Mouse (Mus musculus) embryonic facial prominence, embryonic 10.5 days (tissue): ENCODE measurements at regions not wholly inside any gene's neighbourhood (a gene's known extent, or its start where the extent isn't known, plus 50 kb on each side); places are given as distances from the start of the nearest gene placed in this dataset.

ENCODE experiments used
- DNase-seq: peaks from one replicate; pipeline ENCODE4 v3.0.0-alpha.2; 2017; ENCODE audit warnings: low spot score
- H3K27ac ChIP-seq: fragments of 300-500 bp; sonication (generic); replicated peaks from 2 replicates; pipeline ENCODE4 v1.5.1; 2016; ENCODE audit warnings: mild to moderate bottlenecking
- H3K27me3 ChIP-seq: fragments of 300-500 bp; sonication (generic); replicated peaks from 2 replicates; pipeline ENCODE4 v1.6.1; 2016; ENCODE audit warnings: low read depth, mild to moderate bottlenecking; ENCODE audit not compliant: poor library complexity, severe bottlenecking
- H3K36me3 ChIP-seq: fragments of 300-500 bp; sonication (generic); replicated peaks from 2 replicates; pipeline ENCODE4 v1.6.1; 2016; ENCODE audit warnings: mild to moderate bottlenecking, moderate library complexity
- H3K4me1 ChIP-seq: fragments of 300-500 bp; sonication (generic); 2 replicates; pipeline ENCODE4 v1.6.1; 2016
- H3K4me3 ChIP-seq: fragments of 300-500 bp; sonication (generic); 2 replicates; pipeline ENCODE4 v1.5.1; 2016; ENCODE audit warnings: mild to moderate bottlenecking, moderate library complexity
- H3K9me3 ChIP-seq: fragments of 300-500 bp; sonication (generic); 2 replicates; pipeline ENCODE4 v1.6.1; 2016; ENCODE audit warnings: mild to moderate bottlenecking
- WGBS: fragments of 180-500 bp; shearing (Covaris S2); methylation state at CpG from one replicate; pipeline ENCODE4 v1.1.7; 2016; 5-methylcytosine and 5-hydroxymethylcytosine counted together

GRCm38 (mm10) chr2:173334856-173335595 is 58.7 kb upstream of the Pmepa1 start:
- Histone ChIP-seq H3K27me3 (peaks cover 81% of the 10 kb centered on the region), H3K36me3 (no peaks in the 10 kb centered on the region), H3K4me1 (peaks cover 60% of the 10 kb centered on the region), H3K4me3 (no peak overlapping the region), H3K27ac (0 out of 2 replicates have a peak overlapping the region, but pooled peaks have one; percentile 75), H3K9me3 (no peaks in the 10 kb centered on the region)
- no peak for DNase-seq
- WGBS: 15% methylated on average over 15 of the region's 15 CpGs

- Histone ChIP-seq H3K9me3 (no peaks in the 10 kb centered on the region), H3K4me3 (no peak overlapping the region), H3K4me1 (peaks cover 63% of the 10 kb centered on the region), H3K36me3 (no peaks in the 10 kb centered on the region), H3K27me3 (peaks cover 84% of the 10 kb centered on the region), H3K27ac (peak overlapping the region; percentile 75)
- WGBS: 26% methylated on average over 10 of the region's 10 CpGs
- peak; percentile 43 for DNase-seq
Observed at GRCm38 (mm10) chr2:173335859-173336258, 59.5 kb upstream of the Pmepa1 start.

GRCm38 (mm10) chr2:173337666-173338065 is 61.3 kb upstream of the Pmepa1 start:
- no peaks in the 10 kb centered on the region for H3K36me3 ChIP-seq
- peaks cover 90% of the 10 kb centered on the region for H3K27me3 ChIP-seq
- 87% methylated on average over 5 of the region's 5 CpGs for WGBS
- no peak for DNase-seq
- H3K9me3 ChIP-seq: no peaks in the 10 kb centered on the region
- no peak overlapping the region for H3K4me3 ChIP-seq
- H3K4me1 ChIP-seq: peaks cover 69% of the 10 kb centered on the region
- H3K27ac ChIP-seq: no peak overlapping the region

GRCm38 (mm10) chr2:173338671-173339070 is 62.3 kb upstream of the Pmepa1 start:
- Histone ChIP-seq H3K27ac (0 out of 2 replicates have a peak overlapping the region, but pooled peaks have one; percentile 16), H3K36me3 (no peaks in the 10 kb centered on the region), H3K27me3 (peaks cover 89% of the 10 kb centered on the region), H3K4me1 (peaks cover 76% of the 10 kb centered on the region), H3K4me3 (no peak overlapping the region), H3K9me3 (no peaks in the 10 kb centered on the region)
- WGBS: 45% methylated on average over 5 of the region's 5 CpGs
- DNase-seq: no peak

GRCm38 (mm10) chr2:173339211-173339610 is 62.9 kb upstream of the Pmepa1 start:
- Histone ChIP-seq H3K4me1 (peaks cover 70% of the 10 kb centered on the region), H3K9me3 (peaks cover 2% of the 10 kb centered on the region; the same call in 1 of the 2 replicates), H3K4me3 (no peak overlapping the region), H3K27me3 (peaks cover 84% of the 10 kb centered on the region), H3K36me3 (no peaks in the 10 kb centered on the region), H3K27ac (peak overlapping the region; percentile 16; the same call in 1 of the 2 replicates)
- WGBS: 64% methylated on average over 3 of the region's 3 CpGs
- no peak for DNase-seq

- peak; percentile 74 for DNase-seq
- H3K27ac ChIP-seq: peak overlapping the region; percentile 72
- peaks cover 74% of the 10 kb centered on the region for H3K27me3 ChIP-seq
- peak overlapping the region; percentile 50 for H3K4me3 ChIP-seq
- no peaks in the 10 kb centered on the region for H3K36me3 ChIP-seq
- WGBS: under 1% methylated on average over 26 of the region's 26 CpGs
- H3K4me1 ChIP-seq: peaks cover 61% of the 10 kb centered on the region
- H3K9me3 ChIP-seq: peaks cover 4% of the 10 kb centered on the region; the same call in 1 of the 2 replicates
Observed at GRCm38 (mm10) chr2:173340044-173340601, 63.8 kb upstream of the Pmepa1 start.

GRCm38 (mm10) chr2:173342605-173343260 is 66.4 kb upstream of the Pmepa1 start:
- Histone ChIP-seq H3K27ac (peak overlapping the region; percentile 22), H3K27me3 (peaks cover 62% of the 10 kb centered on the region)
- WGBS: 49% methylated on average over 16 of the region's 16 CpGs

GRCm38 (mm10) chr2:173343665-173344064 is 67.3 kb upstream of the Pmepa1 start:
- H3K9me3 ChIP-seq: peaks cover 4% of the 10 kb centered on the region; the same call in 1 of the 2 replicates
- 76% methylated on average over 2 of the region's 2 CpGs for WGBS
- H3K4me1 ChIP-seq: peaks cover 41% of the 10 kb centered on the region
- no peaks in the 10 kb centered on the region for H3K36me3 ChIP-seq
- H3K4me3 ChIP-seq: no peak overlapping the region
- H3K27ac ChIP-seq: no peak overlapping the region
- H3K27me3 ChIP-seq: peaks cover 60% of the 10 kb centered on the region
- no peak for DNase-seq

More at GRCm38 (mm10) chr2:173342605-173343260, 66.4 kb upstream of the Pmepa1 start:
- DNase-seq: no peak
- H3K36me3 ChIP-seq: no peaks in the 10 kb centered on the region
- H3K4me3 ChIP-seq: no peak overlapping the region
- H3K9me3 ChIP-seq: peaks cover 4% of the 10 kb centered on the region; the same call in 1 of the 2 replicates
- H3K4me1 ChIP-seq: peaks cover 45% of the 10 kb centered on the region

- peaks cover 36% of the 10 kb centered on the region for H3K4me1 ChIP-seq
- WGBS: 91% methylated on average over 5 of the region's 5 CpGs
- peaks cover 55% of the 10 kb centered on the region for H3K27me3 ChIP-seq
- no peaks in the 10 kb centered on the region for H3K36me3 ChIP-seq
- DNase-seq: no peak
- peaks cover 4% of the 10 kb centered on the region; the same call in 1 of the 2 replicates for H3K9me3 ChIP-seq
- H3K4me3 ChIP-seq: no peak overlapping the region
- no peak overlapping the region for H3K27ac ChIP-seq
Observed at GRCm38 (mm10) chr2:173344221-173344620, 67.9 kb upstream of the Pmepa1 start.

GRCm38 (mm10) chr2:173347341-173347740 is 71.0 kb upstream of the Pmepa1 start:
- 74% methylated on average over 11 of the region's 11 CpGs for WGBS
- DNase-seq: no peak
- Histone ChIP-seq H3K27me3 (peaks cover 24% of the 10 kb centered on the region), H3K27ac (no peak overlapping the region), H3K4me3 (no peak overlapping the region), H3K9me3 (peaks cover 4% of the 10 kb centered on the region; the same call in 1 of the 2 replicates), H3K36me3 (no peaks in the 10 kb centered on the region), H3K4me1 (peaks cover 40% of the 10 kb centered on the region)

- DNase-seq: no peak
- WGBS: 83% methylated on average over 3 of the region's 3 CpGs
Observed at GRCm38 (mm10) chr2:173348757-173349156, 72.4 kb upstream of the Pmepa1 start.

GRCm38 (mm10) chr2:173349510-173349909 is 73.2 kb upstream of the Pmepa1 start:
- Histone ChIP-seq H3K4me1 (peaks cover 50% of the 10 kb centered on the region), H3K27me3 (peaks cover 12% of the 10 kb centered on the region; the same call in 1 of the 2 replicates), H3K27ac (no peak overlapping the region; the same call in 1 of the 2 replicates), H3K36me3 (no peaks in the 10 kb centered on the region), H3K9me3 (no peaks in the 10 kb centered on the region), H3K4me3 (no peak overlapping the region)
- no peak for DNase-seq
- 78% methylated on average over 9 of the region's 9 CpGs for WGBS

More at GRCm38 (mm10) chr2:173348757-173349156, 72.4 kb upstream of the Pmepa1 start:
- Histone ChIP-seq H3K27me3 (peaks cover 12% of the 10 kb centered on the region; the same call in 1 of the 2 replicates), H3K9me3 (peaks cover 4% of the 10 kb centered on the region; the same call in 1 of the 2 replicates), H3K4me1 (peaks cover 43% of the 10 kb centered on the region), H3K36me3 (no peaks in the 10 kb centered on the region), H3K27ac (no peak overlapping the region), H3K4me3 (no peak overlapping the region)
